Mouse (Mus musculus) duodenum, adult 2 months (tissue): ENCODE results near the gene Irak2. TPM values are rescaled to one million over a fixed set of nuclear protein-coding genes. Genes with fewer than 3 reads are reported as not detected.

Experiments
- polyA plus RNA-seq: library from polyadenylated mRNA; depleted of rRNA; stranded (reverse); fragments of >200 nt; gene quantifications from 2 replicates; pipeline ENCODE4 v1.2.3, GENCODE M21; 2012; ENCODE audit warnings: low replicate concordance; rRNA removed

Gene Irak2
- 40.6 and 58.1 TPM in 2 replicates for polyA plus RNA-seq

DNA sequence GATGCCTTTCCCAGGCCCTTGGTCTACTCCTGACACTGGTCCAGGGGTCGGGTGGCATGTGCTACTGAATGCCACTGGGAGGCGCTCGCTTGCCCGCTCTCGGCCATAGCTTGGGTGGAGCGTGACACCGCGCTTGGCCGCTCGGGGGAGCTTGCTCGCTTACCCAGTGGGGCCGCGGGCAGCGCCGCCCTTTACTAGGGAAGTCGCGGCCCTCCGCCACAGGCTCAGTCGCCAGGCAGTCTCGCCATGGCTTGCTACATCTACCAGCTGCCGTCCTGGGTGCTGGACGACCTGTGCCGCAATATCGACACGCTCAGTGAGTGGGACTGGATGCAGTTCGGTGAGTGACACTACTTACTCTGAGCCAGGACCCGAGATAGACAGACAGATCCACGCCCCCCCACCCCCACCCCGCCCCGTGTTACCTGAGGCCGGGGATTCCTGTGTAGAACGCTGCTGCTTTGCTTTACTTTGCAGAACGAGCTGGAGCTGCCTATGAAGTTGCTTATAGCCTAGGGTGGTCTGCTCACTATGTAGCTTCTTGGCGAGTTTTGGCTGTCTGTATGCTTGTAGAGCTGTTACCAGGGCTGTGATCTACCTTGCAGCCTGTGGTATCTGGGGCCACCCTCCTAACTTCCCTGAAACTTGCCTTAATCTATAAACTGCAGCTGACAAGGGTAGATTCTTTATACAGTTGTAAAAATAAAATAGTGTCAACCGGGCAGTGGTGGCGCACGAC, at the start of gene Irak2:
Gene Irak2 (plus strand): TSS at position 166 of the 739 bp plus-strand sequence.

DNA sequence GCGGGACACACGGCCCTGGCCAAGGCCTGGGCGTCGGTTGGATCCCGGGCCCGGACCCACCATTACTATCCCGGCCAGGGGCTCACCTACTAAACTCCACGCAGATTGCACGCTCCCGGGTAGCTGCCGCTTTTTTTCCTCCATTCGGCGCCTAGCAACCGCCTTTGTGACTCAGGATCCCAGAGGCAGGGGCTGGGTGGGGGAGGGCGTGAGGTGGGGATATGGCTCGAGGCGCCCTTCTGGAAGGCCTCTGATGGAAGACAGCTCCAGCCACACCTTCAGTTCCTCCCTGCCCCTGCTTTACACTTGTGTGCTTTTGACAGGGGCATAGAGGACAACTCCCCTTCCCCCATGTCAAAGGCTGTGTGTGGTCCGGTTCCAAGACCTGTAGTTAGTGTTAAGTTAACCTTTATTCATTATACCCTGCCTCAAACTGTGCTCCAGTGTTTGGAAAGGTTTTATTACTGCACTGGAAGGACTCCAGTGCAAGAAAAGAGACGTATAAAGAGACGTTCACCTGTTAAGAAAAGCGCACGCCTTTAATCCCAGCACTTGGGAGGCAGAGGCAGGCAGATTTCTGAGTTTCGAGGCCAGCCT, 37.6 kb upstream of the Irak2 start, which contains the start of gene Fancd2os:
Gene Fancd2os (minus strand): TSS at position 173 of the 597 bp plus-strand sequence.

GRCm38 (mm10) chr6:113604432-113605223, 33.6 kb upstream of the Irak2 start, which contains the start of gene Brk1:
Brk1 (plus strand) TSS chr6:113604772.

DNA sequence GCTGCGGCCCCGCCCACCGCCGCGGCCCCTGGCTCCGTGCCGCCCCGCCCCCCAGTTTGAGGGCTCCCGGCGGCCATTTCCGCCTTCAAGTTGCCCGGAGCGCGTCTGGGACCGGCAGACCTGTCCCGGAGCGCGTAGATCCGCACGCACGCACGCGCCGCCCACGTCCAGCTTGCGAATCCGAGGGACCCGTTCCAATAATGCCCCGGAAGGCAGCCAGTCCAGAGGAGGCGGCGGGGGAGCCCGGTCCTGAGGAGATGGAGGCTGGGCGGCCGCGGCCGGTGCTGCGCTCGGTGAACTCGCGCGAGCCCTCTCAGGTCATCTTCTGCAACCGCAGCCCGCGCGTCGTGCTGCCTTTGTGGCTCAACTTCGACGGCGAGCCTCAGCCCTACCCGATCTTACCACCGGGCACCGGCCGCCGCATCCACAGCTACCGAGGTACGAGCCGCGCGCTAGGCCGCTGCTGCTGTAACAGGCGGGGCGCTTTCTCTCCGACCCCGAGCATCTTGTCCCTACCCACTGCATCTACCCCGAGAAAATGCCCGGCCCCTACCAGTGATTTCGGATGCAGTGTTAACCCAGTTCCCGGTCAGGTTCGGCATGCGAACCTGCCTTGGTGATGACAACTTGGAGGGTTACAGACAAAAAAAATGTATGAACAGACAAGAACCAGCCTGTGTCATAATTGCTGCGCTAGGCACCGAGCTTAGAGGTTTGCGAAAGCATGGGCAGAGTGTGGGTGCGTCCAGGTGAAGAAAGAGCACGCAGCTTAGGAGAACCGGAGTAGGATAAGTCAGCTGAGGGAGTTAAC, 14.1 kb upstream of the Irak2 start, which contains the start of gene Vhl:
Gene Vhl (plus strand): TSS at position 19 of the 811 bp plus-strand sequence.

DNA sequence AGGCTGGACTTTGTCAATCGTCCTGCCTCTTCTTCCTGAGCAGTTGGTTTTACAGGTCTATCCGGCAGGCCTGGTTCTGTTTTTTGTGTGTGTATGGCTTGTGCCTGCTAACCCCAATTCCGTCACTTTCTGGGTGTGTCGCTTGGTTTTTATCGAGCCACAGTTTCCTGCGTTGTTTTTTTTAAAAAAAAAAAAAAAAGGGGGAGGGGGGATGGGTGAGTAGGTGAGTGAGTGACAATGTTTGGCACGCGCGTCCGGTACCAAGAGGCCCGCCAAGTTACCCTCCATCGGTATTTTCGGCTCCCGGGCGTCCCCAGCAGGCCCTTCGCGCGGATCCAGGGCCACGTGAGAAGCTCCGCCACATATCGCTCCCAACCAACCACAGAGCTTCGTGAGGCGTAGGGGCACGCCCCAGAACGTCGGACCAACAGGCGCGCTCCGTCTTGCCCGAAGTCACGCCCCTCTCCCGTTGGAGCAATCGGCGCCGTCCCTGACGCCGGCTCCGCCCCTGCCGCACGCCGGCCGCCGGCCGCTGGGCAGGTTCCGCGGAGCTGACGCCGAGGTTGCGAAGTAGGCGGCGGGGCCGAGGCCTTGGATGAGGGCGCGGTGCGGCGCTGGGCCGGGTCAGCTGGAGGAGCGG, 58.4 kb downstream of the Irak2 start, which contains the start of gene Tatdn2:
Gene Tatdn2 (plus strand): TSS at position 469 of the 640 bp plus-strand sequence.

GRCm38 (mm10) chr6:113719878-113720277, 81.6 kb downstream of the Irak2 start, which contains the start of gene Ghrl:
Ghrl (minus strand) TSS chr6:113719880.

DNA sequence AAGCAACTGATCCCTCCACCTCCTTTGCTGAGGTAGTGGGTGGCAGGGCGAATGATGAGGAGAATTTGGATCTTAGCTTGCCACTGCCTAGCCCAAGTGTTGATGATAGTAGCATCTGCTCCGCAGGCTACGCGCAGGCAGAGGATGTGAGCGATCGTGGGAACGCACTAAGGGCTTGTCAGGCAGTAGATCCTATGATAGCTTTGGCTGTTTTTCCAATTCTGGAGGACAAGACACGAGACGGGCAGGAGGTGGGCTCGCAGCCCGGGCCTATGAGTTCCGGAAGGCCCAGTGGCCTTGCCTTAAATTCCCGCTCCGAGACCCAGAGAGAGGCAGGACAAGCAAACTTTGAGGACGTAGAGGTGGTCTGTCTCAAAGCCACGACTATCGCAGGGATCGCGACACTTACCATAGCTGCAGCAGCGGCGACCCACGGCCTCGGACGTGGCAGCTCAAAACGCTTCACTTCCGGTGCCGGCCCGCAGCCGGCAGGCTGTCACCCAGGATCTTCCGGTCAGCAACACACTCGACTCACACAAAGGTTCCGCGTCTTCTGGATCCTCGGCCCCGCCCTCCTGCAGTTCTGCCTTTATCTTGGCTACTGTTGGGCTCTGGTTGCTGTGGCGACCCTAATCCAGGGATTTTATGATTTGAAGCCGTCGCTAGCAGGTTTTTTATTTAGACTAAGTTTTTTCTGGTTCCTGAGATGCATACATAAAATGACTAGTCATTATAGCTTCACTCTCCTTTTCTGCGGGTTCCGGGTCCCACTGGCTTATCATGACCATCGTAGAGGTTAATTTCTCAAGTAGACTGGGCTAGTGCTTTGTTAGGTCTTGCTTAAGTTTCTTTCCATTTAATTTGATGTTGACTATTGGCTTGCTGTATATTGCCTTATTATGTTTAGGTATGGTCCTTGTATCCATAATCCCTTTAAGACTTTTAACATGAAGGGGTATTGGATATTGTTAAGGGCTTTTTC, 102.3 kb downstream of the Irak2 start, which contains the start of gene Sec13:
Gene Sec13 (minus strand): TSS at position 508 of the 982 bp plus-strand sequence.

Other genes with a start within 250 kb of the Irak2 start
- 8.6 and 11.1 TPM in 2 replicates for gene Ttll3, start 249.2 kb upstream of the Irak2 start, polyA plus RNA-seq
- gene Rpusd3, start 219.1 kb upstream of the Irak2 start, polyA plus RNA-seq, result 84.5 and 129 TPM in 2 replicates
- gene Cidec, start 202.7 kb upstream of the Irak2 start, polyA plus RNA-seq, result 128 and 320 TPM in 2 replicates
- gene Jagn1, start 195.9 kb upstream of the Irak2 start, polyA plus RNA-seq, result 30.9 and 44.6 TPM in 2 replicates
- 4.0 and 14.6 TPM in 2 replicates for gene Il17re, start 180.0 kb upstream of the Irak2 start, polyA plus RNA-seq
- 244 and 628 TPM in 2 replicates for gene Il17rc, start 167.0 kb upstream of the Irak2 start, polyA plus RNA-seq
- 7.6 and 8.4 TPM in 2 replicates for gene Creld1, start 155.2 kb upstream of the Irak2 start, polyA plus RNA-seq
- gene Prrt3, start 136.5 kb upstream of the Irak2 start, polyA plus RNA-seq, result 0.04 and 0.15 TPM in 2 replicates
- gene Emc3, start 106.8 kb upstream of the Irak2 start, polyA plus RNA-seq, result 18.4 and 21.6 TPM in 2 replicates
- gene Fancd2, start 106.8 kb upstream of the Irak2 start, polyA plus RNA-seq, result 0.89 and 1.6 TPM in 2 replicates
- gene Fancd2os, start 37.8 kb upstream of the Irak2 start, polyA plus RNA-seq, result not detected in 2 replicates
- 67.1 and 90.7 TPM in 2 replicates for gene Brk1, start 33.7 kb upstream of the Irak2 start, polyA plus RNA-seq
- 5.1 and 7.9 TPM in 2 replicates for gene Vhl, start 14.5 kb upstream of the Irak2 start, polyA plus RNA-seq
- gene Tatdn2, start 58.6 kb downstream of the Irak2 start, polyA plus RNA-seq, result 13.8 and 16.6 TPM in 2 replicates
- gene Ghrl, start 81.4 kb downstream of the Irak2 start, polyA plus RNA-seq, result 31.2 and 52.7 TPM in 2 replicates
- 157 and 205 TPM in 2 replicates for gene Sec13, start 102.3 kb downstream of the Irak2 start, polyA plus RNA-seq